Mouse (Mus musculus) kidney, postnatal 4 days (tissue): ENCODE measurements around the gene Hmgcs1.
A peak's percentile ranks its signal among the peaks of the same experiment; 100 is the strongest.

Experiments used
- DNase-seq, 2 experiments: peaks; one replicate each; pipeline ENCODE4 v3.0.0; 2021; ENCODE audit warnings: mixed read lengths in 2 of 2

Hmgcs1 gene

GRCm38 (mm10) chr13:119753859-119754634 lies 63.9 kb downstream of the Hmgcs1 start:
- no peak for DNase-seq

DNA sequence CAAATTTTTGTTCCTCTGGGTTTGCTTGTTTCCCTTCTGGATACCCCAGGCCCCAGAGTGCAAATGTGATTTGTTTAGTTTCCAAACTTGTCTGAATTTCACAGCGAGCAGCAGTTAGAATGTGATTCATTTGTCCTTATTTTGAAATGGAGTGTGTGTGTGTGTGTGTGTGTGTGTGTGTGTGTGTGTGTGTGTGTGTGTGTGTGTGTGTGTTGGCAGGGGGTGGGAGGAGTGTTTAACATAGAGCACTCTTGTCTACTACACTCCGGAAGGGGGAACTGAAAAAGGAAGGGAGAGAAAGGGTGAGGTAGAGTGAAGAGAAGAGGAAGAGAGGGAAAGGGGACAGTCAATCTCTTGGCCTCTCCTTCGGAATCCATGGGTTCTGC lies 64.4 kb downstream of the Hmgcs1 start:
- DNase-seq: no peak

DNA sequence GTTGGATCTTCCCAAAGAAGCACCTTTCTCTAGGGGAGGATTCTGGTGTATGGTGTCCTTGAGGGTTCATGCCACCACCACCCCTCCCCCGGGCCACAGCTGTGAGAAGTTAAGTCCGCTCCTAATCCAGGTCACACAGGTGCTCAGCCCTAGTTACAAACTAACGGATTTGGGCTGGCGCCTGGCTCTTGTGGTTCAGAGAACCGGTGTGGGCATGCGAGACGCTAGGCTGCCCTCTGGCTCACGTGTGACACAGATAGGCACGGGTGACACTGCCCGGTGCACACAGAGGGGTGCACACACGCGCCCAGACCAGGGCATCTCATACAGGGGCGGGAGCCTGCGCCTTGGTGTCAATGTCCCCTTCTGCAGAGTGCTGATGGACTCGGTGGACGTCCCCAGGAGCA lies 65.0 kb downstream of the Hmgcs1 start:
- DNase-seq: peak; percentile 33 to 49

GRCm38 (mm10) chr13:119755681-119756471 lies 65.7 kb downstream of the Hmgcs1 start, which contains the start of gene Nim1k:
TSS of gene Nim1k (minus strand) at chr13:119755882.
- DNase-seq: peak; percentile 80 to 87

DNA sequence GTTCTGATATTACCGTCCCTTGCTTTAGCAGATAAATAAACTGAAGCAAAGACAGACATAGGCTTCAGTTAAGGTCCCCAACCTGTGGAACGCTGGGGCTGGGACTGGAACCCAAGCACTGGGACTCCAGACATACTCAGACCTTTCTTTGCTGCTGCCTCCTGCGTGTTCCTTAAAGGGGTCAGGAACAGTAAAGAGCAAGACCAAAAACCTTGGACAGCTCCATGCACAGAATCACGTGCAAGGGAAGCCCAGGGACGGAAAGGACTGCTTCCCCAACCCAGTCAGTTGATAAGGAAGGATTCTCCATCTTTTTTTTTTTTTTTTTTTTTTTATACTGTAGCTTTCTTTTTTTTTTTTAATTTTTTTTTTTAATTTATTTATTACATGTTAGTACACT lies 66.7 kb downstream of the Hmgcs1 start:
- DNase-seq: peak; percentile 30 to 41
